Mouse (Mus musculus) heart, adult 18-20 months (tissue): Measurements from ENCODE around the gene Atpaf1. TPM values are rescaled to one million over a fixed set of nuclear protein-coding genes. Genes with fewer than 3 reads are reported as not detected.

Experiments
- DNase-seq, 2 experiments: peaks; one replicate each; pipeline ENCODE4 v3.0.0; 2021 to 2022; ENCODE audit warnings: mixed read lengths in 1 of 2
- long read RNA-seq, 2 experiments: library from polyadenylated mRNA; stranded (forward); transcript quantifications; one replicate each; pipeline ENCODE4 v2.0.0; 2021
- total RNA-seq, 2 experiments: library from RNA; stranded (reverse); gene quantifications; 2 replicates each; pipeline ENCODE4 v1.2.3; 2021

The Atpaf1 gene
- total RNA-seq = 100 to 1,000 TPM; 105 to 129 TPM
- long read RNA-seq, experiment 1, transcript Atpaf1-203 (9 exons, 2,330 nt) = major isoform, 116 of 133 reads
- long read RNA-seq, experiment 1, partial matches to known transcripts = 1 of 133 reads
- long read RNA-seq, experiment 1, other reads (novel, unspliced or antisense) = 16 of 133 reads
- long read RNA-seq, experiment 2, transcript Atpaf1-203 (9 exons, 2,330 nt) = major isoform, 53 of 70 reads
- long read RNA-seq, experiment 2, partial matches to known transcripts = 2 of 70 reads
- long read RNA-seq, experiment 2, other reads (novel, unspliced or antisense) = 15 of 70 reads

- peak; percentile 75 to 83 for DNase-seq
Measured at GRCm38 (mm10) chr4:115784769-115785510, at the start of gene Atpaf1. Atpaf1 (plus strand) TSS chr4:115784812.

DNA sequence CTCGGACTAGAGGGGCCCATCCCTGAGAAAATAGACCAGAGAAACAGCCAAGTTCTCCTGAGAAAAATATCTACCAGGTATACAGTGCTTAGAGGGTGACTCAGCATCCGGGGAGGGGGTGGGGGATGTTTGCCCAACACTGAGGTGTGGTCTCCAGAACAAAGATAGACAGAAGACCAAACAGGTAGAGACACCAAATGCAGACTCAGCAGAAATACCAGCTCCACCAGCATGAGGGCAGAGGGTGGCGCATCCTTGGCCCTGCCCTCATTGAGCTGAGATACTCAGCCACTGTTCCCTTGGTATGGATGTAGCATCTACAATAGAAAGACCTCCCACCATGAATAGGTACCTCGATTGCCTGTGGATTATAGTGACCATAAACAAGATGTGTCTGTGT is 49.7 kb upstream of the Atpaf1 start:
- no peak for DNase-seq

DNA sequence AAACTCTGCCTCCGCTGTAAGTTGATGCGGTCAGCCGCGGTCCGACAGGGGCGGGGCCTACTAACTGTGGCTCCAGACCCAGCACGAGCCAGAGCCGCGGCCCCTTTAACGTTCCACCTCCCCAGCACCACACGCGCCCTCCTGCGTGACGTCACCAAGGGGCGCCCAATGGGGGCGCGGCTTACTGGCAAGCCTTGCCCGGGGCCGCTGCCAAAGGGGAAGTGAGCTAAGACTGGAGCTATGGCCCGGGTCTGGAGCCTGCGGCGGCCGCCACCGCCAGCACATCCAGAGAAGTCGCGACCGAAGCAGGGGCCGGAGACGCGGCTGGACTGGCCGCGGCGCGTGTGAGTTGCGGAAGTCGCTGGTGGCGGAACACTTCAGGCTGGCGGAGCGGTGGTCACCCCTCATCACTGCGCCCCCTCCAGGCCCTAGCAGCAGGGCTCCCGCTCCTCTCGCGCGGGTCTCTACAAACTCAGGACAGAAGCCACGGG is 47.0 kb upstream of the Atpaf1 start, which contains the start of gene Efcab14:
Gene Efcab14, plus strand, starts transcription at position 194 of the 491 bp plus-strand sequence.
- peak; percentile 99 for DNase-seq

DNA sequence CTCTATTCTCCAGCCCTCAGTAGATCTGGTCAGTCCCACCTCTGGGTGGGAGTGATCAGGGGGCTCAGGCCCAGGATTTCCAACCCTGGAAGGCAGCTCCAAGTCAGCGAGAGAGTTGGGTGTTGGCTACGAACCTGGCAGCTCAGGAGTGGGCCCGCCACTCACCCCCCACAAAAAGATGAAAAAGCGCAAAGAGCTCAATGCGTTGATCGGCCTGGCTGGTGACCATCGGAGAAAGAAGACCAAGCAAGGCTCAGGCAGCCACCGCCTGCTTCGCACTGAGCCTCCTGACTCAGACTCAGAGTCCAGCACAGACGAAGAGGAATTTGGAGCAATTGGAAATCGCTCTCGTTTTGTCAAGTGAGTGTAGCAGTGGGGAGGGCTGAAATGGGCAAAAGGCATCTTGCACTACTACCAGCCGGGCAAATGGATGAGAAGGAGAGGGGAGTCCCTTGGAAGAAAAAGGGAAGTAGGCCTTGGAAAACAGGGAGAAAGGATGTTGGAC is 46.1 kb upstream of the Atpaf1 start:
- no peak for DNase-seq

- DNase-seq = no peak
Measured at GRCm38 (mm10) chr4:115742658-115743057, 42.0 kb upstream of the Atpaf1 start.

GRCm38 (mm10) chr4:115743096-115743495 is 41.5 kb upstream of the Atpaf1 start:
- DNase-seq = no peak

DNA sequence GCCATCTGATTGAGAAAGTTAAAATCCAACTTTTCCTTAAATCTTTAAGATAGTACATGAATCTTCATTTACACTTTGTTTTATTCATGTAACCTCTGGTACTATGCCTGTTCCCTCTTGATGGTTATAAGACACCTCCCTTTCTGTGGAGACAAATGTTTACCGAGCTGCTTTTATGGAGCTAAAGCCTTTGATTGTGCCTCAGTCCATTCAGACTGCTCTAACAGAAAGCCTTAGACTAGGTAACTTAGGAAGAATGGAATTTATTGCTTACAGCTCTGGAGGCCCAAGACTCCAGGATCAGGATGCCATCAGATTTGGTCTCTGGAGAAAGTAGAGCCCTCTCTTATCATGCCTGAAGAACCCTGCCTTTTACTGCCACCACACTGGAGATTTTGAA is 36.4 kb upstream of the Atpaf1 start:
- no peak for DNase-seq

GRCm38 (mm10) chr4:115749336-115749735 is 35.3 kb upstream of the Atpaf1 start:
- DNase-seq = no peak

DNA sequence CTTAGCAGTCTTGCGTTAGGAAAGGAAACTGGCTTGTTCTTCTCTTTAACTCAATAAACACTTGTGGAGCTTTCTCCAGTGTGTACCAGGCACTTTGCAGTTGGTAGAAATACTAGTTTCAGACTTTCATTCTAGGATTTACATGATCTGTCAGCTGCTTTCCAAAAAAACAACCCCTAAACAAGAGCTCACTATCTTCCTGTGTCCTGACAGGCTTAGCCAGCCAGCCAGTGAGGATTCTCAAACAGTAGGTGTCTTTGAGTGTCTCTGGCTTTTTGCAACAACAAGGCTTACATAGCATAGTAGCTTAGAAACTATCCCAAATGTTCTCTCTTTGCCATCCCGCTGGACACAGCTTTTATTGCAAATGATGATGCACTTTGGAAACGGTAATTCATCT is 30.5 kb upstream of the Atpaf1 start:
- DNase-seq = no peak

DNA sequence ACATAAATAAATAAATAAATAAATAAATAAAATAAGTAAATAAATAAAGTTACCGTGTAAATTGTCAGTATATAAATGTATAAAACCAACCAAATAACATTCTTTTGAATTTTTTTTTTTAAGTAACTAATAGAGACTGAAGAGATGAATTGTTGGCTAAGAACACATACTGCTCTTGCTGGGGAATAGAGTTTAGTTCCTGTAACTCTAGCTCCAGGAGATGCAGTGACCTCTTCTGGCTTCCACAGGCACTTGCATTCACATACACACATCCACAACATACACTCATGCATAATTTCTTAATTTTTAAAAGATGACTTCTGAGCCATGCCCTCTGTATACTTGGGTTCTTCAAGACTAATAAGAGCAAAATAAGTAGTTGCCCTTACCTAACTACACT is 29.8 kb upstream of the Atpaf1 start:
- DNase-seq = no peak

- DNase-seq = peak; percentile 30 to 49
Measured at GRCm38 (mm10) chr4:115761206-115761605, 23.4 kb upstream of the Atpaf1 start.

DNA sequence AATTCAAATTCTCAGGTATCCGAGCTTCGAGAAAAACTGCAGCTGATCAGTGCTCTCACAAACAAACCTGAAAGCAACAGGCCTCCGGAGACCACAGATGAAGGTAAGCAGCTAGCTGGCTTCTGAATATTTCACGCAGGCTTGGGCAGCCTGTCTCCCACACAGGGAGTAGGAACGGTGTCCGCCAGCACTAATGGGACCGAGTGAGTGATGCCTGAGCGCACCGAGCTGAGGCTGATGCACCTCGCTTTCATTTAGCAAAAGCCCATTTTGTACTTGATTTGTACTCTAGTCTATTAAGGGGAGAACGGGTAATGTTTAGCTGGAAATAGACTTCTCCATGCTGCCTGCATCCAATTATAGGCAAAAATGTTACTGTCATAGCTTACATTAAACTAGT is 20.0 kb upstream of the Atpaf1 start:
- no peak for DNase-seq

- no peak for DNase-seq
Measured at GRCm38 (mm10) chr4:115767647-115768467, 16.8 kb upstream of the Atpaf1 start.

GRCm38 (mm10) chr4:115775056-115775455 is 9.6 kb upstream of the Atpaf1 start:
- DNase-seq = no peak

DNA sequence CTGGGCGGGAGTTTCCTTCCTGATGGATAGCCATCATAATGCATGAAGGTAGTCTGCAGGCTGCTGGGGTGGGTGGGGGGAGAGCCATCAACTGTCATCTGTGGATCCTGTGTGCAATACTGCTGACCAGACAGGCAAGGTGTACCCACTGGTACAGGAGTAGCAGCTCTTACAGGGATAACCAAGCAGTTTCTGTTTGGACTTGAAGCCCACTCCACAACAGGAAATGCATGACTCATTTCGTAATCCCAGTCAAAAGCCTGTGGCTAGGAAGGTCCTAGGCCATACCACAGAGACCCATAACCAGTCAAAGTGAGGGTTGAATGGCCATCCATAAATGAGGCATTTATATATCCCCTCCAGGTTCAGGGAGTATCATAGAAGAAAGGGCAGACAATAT is 7.0 kb upstream of the Atpaf1 start:
- DNase-seq = no peak

DNA sequence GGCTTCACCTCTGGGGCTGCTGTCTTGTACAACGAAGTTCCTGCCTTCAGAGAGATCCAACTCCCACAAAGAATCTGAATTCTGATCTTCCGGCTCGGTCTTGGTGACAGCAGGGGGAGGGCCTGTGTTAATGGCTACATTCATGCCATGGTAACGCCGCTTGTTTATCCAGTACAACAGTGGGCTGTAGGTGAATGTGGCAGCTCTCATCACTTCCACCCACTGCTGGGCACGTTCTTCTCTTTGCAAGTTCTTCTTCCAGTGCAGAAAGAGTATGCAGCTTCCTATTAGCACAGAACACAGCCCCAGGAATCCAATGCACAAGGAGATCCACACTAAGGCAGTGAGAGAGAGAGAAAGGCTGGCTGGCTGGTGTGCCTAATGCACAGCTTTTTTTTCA is 4.3 kb upstream of the Atpaf1 start:
- no peak for DNase-seq

DNA sequence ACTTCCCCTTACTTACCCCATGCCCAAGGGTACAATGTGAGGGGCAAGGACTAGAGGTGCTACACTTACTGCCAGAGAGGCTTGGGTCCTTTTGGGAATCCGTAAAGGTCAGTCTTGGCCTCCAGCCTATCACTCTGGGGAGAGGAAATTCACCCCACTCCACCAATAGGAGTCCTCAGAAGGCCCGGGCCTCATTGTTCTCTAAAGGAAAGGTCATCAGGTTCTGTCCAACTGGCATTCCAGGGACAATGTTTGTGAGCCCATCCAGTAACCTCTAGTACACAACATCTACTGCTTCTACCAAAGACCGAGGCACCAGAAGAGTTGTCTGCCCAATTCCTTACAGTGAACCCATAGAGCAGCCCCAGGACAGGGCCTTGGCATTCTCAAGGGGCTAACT is 3.7 kb upstream of the Atpaf1 start, which contains the start of gene Tex38:
Gene Tex38, minus strand, starts transcription at position 101 of the 400 bp plus-strand sequence.
- no peak for DNase-seq

DNA sequence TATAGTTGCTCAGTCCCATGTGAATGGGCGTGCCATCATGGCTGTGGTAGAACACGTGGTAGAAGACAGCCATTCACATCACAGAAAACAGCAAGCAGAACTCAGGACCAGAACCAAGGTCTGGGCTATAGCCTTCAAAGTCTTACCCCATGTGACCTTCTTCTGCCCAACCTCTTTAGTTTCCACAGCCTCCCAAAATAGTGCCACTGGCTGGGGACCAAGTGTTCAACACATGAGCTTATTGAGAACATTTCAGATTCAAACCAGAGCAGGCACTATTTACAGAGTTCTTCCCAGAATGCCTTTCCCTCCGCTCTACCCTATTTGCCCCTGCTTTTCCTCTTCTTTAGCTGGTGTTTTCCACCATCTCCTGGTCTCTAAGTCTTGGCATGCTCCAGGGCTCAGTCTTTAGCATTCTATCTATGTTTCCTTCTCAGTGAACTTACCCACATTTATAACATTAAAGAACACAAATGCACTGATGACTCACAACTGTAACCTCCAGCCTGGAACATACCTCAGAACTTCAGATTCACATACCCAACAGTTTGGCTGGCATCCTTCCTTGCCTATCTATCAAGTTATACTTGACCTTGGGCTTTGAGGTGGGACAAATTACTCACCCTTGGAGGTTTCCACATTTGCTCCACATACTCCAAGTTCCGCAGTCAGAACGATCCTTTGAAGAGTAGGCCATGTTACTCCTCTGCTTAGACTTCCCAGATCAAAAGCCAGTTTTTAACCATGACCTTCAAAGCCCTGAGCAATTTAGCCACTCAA is 2.4 kb upstream of the Atpaf1 start:
- peak; percentile 29 to 38 for DNase-seq

- DNase-seq = no peak
Measured at GRCm38 (mm10) chr4:115785511-115786034, 961 bp downstream of the Atpaf1 start.

DNA sequence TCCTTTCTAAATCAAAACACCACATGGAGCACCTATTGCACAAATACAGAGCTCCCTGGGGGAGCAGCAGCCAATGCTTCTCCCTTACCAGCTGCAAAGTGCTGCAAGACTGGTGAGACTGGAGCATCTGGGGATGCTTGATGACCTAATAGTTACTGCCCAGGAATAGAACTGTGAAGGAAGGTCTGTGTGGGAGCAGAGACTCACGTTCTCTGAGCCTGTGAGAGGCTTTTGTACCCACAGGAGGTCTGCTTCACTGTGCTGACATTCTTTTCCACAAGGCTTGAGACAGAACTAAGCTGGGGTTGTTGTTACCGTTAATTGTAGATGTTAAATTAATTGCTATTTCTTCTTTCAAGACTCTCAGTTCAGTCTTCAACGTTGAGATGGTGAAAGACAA is 6.3 kb downstream of the Atpaf1 start:
- no peak for DNase-seq

GRCm38 (mm10) chr4:115795360-115795759 is 10.7 kb downstream of the Atpaf1 start:
- DNase-seq = no peak
